Mouse (Mus musculus) neural tube, embryonic 12.5 days (tissue): Measurements from ENCODE around the gene Mrps9. TPM values are rescaled to one million over a fixed set of nuclear protein-coding genes. Genes with fewer than 3 reads are reported as not detected.
"Not testable (repeated sequence)": the region's sequence is repeated elsewhere in the genome, so short reads cannot be mapped to it uniquely, and the experiment has no call there.

Experiments used
- ATAC-seq: fragments of 200-750 bp; cut with Nextera tagmentation; 2 replicates; pipeline ENCODE4 v1.8.0; 2017; ENCODE audit warnings: low read depth, mild to moderate bottlenecking, moderate TSS enrichment, moderate library complexity; ENCODE audit not compliant: low FRiP score
- H3K27ac ChIP-seq: fragments of 300-500 bp; sonication (generic); 2 replicates; pipeline ENCODE4 v1.5.1; 2016
- H3K27me3 ChIP-seq: fragments of 300-500 bp; sonication (generic); replicated peaks from 2 replicates; pipeline ENCODE4 v1.6.1; 2016; ENCODE audit warnings: mild to moderate bottlenecking
- H3K36me3 ChIP-seq: fragments of 300-500 bp; sonication (generic); 2 replicates; pipeline ENCODE4 v1.6.1; 2016; ENCODE audit warnings: mild to moderate bottlenecking
- H3K4me1 ChIP-seq: fragments of 300-500 bp; sonication (generic); 2 replicates; pipeline ENCODE4 v1.6.1; 2016
- H3K4me2 ChIP-seq: fragments of 300-500 bp; sonication (generic); replicated peaks from 2 replicates; pipeline ENCODE4 v1.6.1; 2016; ENCODE audit warnings: mild to moderate bottlenecking
- H3K4me3 ChIP-seq: fragments of 300-500 bp; sonication (generic); 2 replicates; pipeline ENCODE4 v1.5.1; 2016
- H3K9ac ChIP-seq: fragments of 300-500 bp; sonication (generic); 2 replicates; pipeline ENCODE4 v1.6.1; 2016; ENCODE audit warnings: mild to moderate bottlenecking
- H3K9me3 ChIP-seq: fragments of 300-500 bp; sonication (generic); 2 replicates; pipeline ENCODE4 v1.6.1; 2016; ENCODE audit warnings: mild to moderate bottlenecking
- WGBS: fragments of 180-500 bp; shearing (Covaris S2); methylation state at CpG from one replicate; pipeline ENCODE4 v1.1.7; 2016; 5-methylcytosine and 5-hydroxymethylcytosine counted together
- polyA plus RNA-seq: library from polyadenylated mRNA; unstranded; fragments of >200 nt; fragmentation: Nextera tagmentation; extraction: Ambion mirVana; gene quantifications from 2 replicates; pipeline ENCODE4 v1.2.1, GENCODE M21; 2016

The Mrps9 gene
- polyA plus RNA-seq, 1 experiment from 2014 or later, result 40.3 TPM

DNA sequence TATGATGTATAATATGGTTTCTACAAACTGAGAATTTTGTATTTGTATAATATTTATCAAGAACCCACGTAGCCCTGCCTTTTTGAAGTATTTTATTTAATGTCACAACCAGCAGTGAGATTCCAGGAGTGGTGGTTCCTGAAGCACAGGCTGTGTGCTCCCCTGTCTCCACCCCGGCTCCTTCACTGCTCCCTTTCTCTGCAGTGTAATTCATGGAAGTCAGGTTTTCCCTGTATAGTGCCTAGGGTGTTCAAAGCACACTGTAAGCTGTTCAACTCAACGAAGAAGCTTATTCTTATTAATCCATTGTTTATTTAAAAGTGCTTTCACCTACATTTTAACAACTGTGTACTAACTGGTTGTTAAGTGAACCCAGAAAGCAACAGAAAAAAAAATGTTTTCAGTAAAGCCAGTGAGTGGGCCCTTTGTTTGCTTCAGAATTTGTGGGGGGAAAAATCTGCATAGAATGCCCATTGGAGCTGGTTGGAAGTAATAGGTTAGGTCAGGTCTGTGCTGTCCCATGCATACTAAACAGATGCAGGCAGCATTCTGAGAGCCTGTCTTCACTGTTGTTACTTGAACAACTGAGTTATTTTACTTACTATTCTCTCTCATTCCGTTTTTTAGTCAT lies 25.5 kb downstream of the Mrps9 start:
- peak overlapping the region; percentile 58; the same call in 1 of the 2 replicates for H3K27ac ChIP-seq
- no peak overlapping the region for H3K4me3 ChIP-seq
- peak; percentile 94 for ATAC-seq
- 43% methylated on average over 4 of the region's 4 CpGs for whole genome bisulfite sequencing
- no peak overlapping the region for H3K9ac ChIP-seq
- peaks cover 17% of the 10 kb centered on the region; the same call in 1 of the 2 replicates for H3K4me1 ChIP-seq
- H3K4me2 ChIP-seq, result peak overlapping the region; percentile 36
- no peaks in the 10 kb centered on the region for H3K9me3 ChIP-seq
- no peaks in the 10 kb centered on the region for H3K36me3 ChIP-seq
- H3K27me3 ChIP-seq, result no peaks in the 10 kb centered on the region

DNA sequence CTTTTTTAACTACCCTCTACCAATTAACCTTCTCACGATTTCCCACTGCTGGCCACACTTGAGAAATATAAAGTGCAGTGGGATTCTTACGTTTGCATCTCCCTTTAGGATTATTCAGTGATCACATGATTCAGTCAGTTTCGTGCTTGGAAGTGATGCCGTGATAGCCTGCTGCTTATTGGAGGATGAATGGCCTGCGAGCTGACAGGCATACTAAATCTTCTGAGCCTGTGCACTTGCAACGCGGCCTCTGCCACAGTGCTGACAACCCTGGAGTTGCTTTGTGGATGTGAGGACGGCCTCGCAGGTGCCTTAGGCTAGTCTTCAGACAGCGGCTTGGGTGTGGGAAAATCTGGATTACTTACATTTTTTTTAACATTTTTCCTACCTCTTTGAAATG lies 26.2 kb downstream of the Mrps9 start:
- no peaks in the 10 kb centered on the region for H3K27me3 ChIP-seq
- no peaks in the 10 kb centered on the region for H3K36me3 ChIP-seq
- H3K4me1 ChIP-seq, result peaks cover 17% of the 10 kb centered on the region; the same call in 1 of the 2 replicates
- H3K27ac ChIP-seq, result peak overlapping the region; percentile 58; the same call in 1 of the 2 replicates
- WGBS, result 25% methylated on average over 10 of the region's 10 CpGs
- no peak overlapping the region for H3K9ac ChIP-seq
- H3K4me3 ChIP-seq, result no peak overlapping the region
- no peaks in the 10 kb centered on the region for H3K9me3 ChIP-seq
- peak overlapping the region; percentile 36 for H3K4me2 ChIP-seq
- ATAC-seq, result peak; percentile 95

DNA sequence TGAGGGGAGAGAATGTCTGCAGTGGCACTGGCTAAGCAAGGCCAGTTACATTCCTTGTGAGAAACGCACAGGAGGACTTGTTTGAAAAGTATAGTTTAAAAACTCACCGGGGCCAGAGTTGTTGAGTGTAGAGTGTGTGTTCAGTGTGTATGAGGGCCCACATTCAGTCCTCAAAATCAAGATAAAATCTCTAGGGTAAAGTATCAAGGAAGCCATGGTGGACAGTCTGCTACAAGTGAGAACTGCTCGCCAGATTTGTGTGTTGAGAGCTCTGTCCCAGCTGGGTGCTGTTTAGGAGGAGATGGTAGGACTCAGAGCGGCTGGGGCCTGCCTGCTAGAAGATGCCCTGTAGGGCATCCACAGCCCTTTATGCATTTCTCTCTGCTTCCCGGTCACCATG lies 27.8 kb downstream of the Mrps9 start:
- no peaks in the 10 kb centered on the region for H3K36me3 ChIP-seq
- H3K9ac ChIP-seq, result no peak overlapping the region
- no peaks in the 10 kb centered on the region for H3K9me3 ChIP-seq
- 87% methylated on average over 5 of the region's 5 CpGs for WGBS
- no peak for ATAC-seq
- H3K4me3 ChIP-seq, result no peak overlapping the region
- H3K27me3 ChIP-seq, result no peaks in the 10 kb centered on the region
- no peak overlapping the region for H3K4me2 ChIP-seq
- H3K4me1 ChIP-seq, result peaks cover 17% of the 10 kb centered on the region; the same call in 1 of the 2 replicates
- no peak overlapping the region for H3K27ac ChIP-seq

DNA sequence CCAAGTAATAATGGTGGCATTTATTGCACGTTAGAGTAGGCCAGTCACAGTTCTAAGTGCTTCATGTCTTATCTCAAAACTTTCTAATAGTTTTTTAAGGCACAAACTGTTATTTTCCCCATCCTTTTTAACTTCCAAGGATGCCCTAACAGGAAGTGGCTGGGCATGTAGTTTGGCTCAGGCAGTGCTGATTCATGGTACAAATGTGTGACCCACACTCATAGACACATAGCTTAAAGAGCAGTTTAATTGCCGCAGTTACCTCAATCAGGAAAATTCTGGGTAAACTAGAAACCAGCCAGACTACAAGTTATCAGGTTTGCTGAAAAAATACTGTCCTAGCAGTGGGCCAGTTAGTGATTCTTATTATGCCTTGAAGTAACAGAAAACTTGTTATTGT lies 31.2 kb downstream of the Mrps9 start:
- no peaks in the 10 kb centered on the region for H3K27me3 ChIP-seq
- H3K27ac ChIP-seq, result no peak overlapping the region
- H3K9ac ChIP-seq, result no peak overlapping the region
- H3K4me2 ChIP-seq, result no peak overlapping the region
- H3K36me3 ChIP-seq, result no peaks in the 10 kb centered on the region
- H3K4me1 ChIP-seq, result peaks cover 6% of the 10 kb centered on the region; the same call in 1 of the 2 replicates
- H3K9me3 ChIP-seq, result no peaks in the 10 kb centered on the region
- no peak overlapping the region for H3K4me3 ChIP-seq
- 95% methylated on average over 2 of the region's 2 CpGs for WGBS
- no peak for ATAC-seq

DNA sequence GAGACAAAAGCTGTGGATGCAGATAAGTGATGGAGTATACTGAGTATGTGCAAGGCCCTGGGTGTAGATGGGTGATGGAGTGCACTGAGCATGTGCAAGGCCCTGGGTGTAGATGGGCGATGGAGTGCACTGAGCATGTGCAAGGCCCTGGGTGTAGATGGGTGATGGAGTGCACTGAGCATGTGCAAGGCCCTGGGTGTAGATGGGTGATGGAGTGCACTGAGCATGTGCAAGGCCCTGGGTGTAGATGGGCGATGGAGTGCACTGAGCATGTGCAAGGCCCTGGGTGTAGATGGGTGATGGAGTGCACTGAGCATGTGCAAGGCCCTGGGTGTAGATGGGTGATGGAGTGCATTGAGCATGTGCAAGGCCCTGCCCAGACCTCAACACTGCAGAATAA lies 32.4 kb downstream of the Mrps9 start:
- H3K27me3 ChIP-seq, ATAC-seq, H3K9me3 ChIP-seq, H3K9ac ChIP-seq, H3K36me3 ChIP-seq, H3K4me3 ChIP-seq, H3K4me1 ChIP-seq, H3K27ac ChIP-seq, H3K4me2 ChIP-seq: not testable (repeated sequence)
- 100% methylated on average over 1 of the region's 2 CpGs for WGBS

DNA sequence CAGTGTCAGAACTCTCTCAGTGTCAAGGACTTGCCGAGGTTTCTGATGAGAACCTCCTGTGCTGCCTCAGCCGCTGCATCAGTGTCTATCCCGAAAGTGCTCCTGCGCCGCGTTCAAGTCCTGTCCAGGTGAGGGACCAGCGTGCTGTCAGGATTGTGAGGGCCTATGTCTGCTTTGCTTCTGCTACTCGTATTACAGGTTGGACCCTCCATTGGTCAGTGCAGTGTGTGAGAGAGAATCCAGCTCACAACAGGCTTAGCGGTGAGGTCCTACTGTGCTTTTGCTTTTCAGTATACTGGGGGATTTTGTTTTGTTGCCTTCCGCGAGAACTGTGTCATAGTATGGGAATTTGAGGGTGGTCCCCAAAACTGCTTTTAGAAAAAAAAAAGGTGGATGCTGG lies 36.8 kb downstream of the Mrps9 start:
- WGBS, result 87% methylated on average over 11 of the region's 11 CpGs
- no peak overlapping the region for H3K9ac ChIP-seq
- peaks cover 26% of the 10 kb centered on the region for H3K4me1 ChIP-seq
- H3K36me3 ChIP-seq, result 0 out of 2 replicates have a peak, but pooled peaks cover 3% of the 10 kb centered on the region
- H3K4me3 ChIP-seq, result no peak overlapping the region
- no peaks in the 10 kb centered on the region for H3K9me3 ChIP-seq
- H3K27ac ChIP-seq, result no peak overlapping the region
- ATAC-seq, result no peak
- no peaks in the 10 kb centered on the region for H3K27me3 ChIP-seq
- peak overlapping the region; percentile 43 for H3K4me2 ChIP-seq

DNA sequence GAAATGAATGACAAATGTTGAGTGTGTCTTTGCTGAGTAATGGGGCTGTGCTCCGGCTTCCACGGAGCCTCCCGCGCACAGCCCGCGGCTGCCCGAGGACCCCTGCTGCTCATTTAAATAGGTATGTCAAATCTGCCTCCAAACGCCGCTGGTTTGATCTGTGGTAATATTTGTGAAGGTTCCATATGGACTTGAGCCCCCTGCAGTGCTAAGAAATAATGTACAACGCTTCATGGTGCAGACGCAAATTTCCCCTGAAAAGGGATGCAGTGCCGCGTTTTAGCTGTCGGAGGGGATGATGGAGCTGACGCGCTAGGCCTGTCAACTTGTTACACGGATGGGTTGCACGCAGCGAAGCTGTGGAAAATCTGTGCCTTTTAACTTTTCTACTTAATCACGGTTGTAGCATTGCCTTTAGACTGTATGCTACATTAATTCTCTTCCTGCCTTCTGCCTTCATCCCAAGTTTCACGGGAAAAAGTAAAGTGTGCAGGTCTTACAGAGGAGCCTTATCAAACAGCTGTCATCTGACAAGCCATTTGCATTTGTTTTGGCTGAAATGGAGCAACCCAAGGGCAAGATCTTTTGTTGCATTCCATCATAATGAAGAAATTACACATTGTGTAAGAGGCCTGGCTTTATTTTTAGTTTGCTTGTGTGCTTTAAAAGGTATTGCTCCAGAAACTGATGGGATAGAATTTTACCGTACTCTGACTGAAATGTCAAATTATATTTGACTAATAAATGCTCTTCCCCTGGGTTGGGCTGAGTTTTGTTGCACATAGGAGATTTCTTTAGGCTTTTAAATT lies 37.7 kb downstream of the Mrps9 start:
- peaks cover 26% of the 10 kb centered on the region for H3K4me1 ChIP-seq

DNA sequence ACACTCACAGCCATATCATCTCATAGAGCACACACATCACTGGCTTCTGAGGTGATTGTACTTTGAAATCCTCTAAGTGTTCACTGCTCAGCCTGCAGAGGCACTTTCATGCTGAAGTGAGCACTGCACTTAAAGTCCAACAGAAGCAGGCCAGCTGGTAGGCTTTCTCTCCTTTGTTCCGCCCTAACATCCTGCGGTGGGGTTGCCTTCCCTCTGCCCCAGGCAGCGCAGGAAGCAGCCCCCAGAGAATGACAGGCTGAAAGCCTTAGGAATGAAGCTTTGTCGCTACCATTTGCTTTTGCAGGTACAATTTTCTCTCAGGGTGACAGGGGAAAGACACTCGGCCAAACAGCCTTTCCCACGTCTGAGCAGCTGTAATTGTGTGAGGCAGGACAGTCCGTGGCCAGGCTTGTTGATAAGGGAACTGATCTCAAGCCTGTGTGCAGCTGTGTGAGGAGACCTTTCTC lies 38.4 kb downstream of the Mrps9 start:
- H3K27ac ChIP-seq, result peak overlapping the region; percentile 60
- peak; percentile 81 for ATAC-seq
- no peaks in the 10 kb centered on the region for H3K9me3 ChIP-seq
- no peaks in the 10 kb centered on the region for H3K27me3 ChIP-seq
- H3K9ac ChIP-seq, result no peak overlapping the region
- H3K4me1 ChIP-seq, result peaks cover 26% of the 10 kb centered on the region
- 0 out of 2 replicates have a peak, but pooled peaks cover 3% of the 10 kb centered on the region for H3K36me3 ChIP-seq
- peak overlapping the region; percentile 23; the same call in 1 of the 2 replicates for H3K4me2 ChIP-seq
- H3K4me3 ChIP-seq, result no peak overlapping the region
- WGBS, result 15% methylated on average over 7 of the region's 7 CpGs

More for the DNA sequence above, 37.7 kb downstream of the Mrps9 start:
- H3K27me3 ChIP-seq, result no peaks in the 10 kb centered on the region
- H3K36me3 ChIP-seq, result 0 out of 2 replicates have a peak, but pooled peaks cover 3% of the 10 kb centered on the region
- H3K4me3 ChIP-seq, result no peak overlapping the region
- H3K9ac ChIP-seq, result no peak overlapping the region
- H3K27ac ChIP-seq, result peak overlapping the region; percentile 60; the same call in 1 of the 2 replicates
- H3K4me2 ChIP-seq, result peak overlapping the region; percentile 43
- ATAC-seq, result peak; percentile 51; the same call in 1 of the 2 replicates
- 25% methylated on average over 22 of the region's 22 CpGs for WGBS
- H3K9me3 ChIP-seq, result no peaks in the 10 kb centered on the region

DNA sequence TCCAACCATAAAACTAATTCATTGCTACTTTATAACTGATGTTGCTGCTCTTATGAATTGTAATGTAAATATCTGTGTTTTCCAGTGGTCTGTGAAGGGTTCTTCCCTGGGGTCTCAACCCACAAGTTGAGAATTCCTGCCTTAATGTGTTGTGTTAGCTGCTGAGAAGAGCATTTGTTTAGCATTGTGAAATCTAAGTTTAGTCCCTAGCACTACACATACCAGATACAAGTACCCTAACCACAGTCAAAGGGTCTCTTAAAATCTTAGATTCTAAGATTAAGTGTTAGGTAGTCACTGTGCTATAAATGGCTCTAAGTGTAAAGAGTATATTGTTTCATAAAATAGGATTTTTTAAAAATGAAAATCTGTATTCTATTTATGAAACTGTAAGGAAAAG lies 43.7 kb downstream of the Mrps9 start:
- Histone ChIP-seq H3K27me3 (no peaks in the 10 kb centered on the region), H3K4me3 (no peak overlapping the region), H3K36me3 (peaks cover 15% of the 10 kb centered on the region), H3K4me1 (peaks cover 10% of the 10 kb centered on the region), H3K4me2 (no peak overlapping the region), H3K9me3 (no peaks in the 10 kb centered on the region), H3K9ac (no peak overlapping the region), H3K27ac (no peak overlapping the region)
- ATAC-seq, result no peak

DNA sequence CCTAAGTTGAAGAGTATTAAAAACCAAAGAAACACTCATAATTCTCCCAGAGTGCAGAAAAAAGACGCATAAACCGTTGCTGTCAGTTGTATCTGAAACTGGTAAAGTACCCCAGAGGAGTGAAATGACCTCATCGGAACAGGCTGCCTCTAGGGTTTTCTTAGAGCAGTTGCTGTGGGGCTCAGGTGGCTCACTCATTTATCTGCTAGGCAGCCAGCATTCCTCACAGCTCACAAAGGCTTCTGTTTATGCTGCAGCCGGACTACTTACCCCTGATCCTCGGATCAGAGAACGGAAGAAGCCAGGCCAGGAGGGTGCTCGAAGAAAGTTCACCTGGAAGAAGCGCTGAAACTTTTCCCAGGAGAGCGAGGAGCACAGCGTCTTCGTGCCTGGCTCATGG lies 54.1 kb downstream of the Mrps9 start:
- 75% methylated on average over 11 of the region's 11 CpGs for WGBS
- Histone ChIP-seq H3K4me3 (no peak overlapping the region), H3K27me3 (no peaks in the 10 kb centered on the region), H3K27ac (no peak overlapping the region), H3K36me3 (peaks cover 20% of the 10 kb centered on the region), H3K4me2 (no peak overlapping the region), H3K9ac (no peak overlapping the region), H3K9me3 (no peaks in the 10 kb centered on the region), H3K4me1 (no peaks in the 10 kb centered on the region)
- ATAC-seq, result no peak

DNA sequence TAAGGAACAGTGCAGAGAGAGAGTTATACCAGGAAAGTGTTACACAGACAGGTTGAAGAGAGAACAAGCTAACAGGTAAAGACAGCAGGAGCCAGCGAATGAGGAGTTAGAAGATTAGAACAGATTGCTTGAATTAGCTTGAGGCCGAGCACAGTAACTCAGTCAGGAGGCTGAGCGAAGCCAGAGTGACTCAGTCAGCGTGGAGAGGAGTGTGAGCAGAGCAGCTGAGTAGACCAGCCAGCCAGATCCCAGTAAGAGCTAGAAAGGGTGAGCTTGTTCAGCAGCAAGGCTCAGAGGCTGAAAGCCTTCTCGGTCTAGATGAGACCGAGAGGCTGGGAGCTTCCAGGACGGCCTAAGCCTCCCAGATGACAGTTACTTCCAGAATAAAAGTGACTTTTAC lies 55.7 kb downstream of the Mrps9 start:
- H3K9ac ChIP-seq, result no peak overlapping the region

DNA sequence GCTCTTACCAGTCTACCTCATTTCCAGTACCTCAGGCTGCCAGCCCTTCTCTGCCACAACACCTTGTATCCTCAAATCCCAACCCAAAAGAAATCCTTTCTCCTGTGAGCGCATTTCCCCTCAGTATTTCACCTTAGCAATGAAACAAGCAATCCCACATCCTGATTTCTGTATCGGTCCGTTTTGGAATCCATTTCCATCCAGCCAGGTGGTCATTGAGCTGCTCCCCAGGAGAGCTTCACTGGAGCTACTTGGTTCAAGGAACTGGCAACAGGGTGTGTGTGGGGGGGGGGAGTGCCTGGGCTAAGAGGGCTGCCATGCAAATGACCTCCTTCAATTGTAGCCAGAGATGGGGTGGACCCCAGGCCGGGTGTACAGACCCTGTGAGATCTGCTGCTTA lies 56.1 kb downstream of the Mrps9 start:
- H3K27me3 ChIP-seq, result no peaks in the 10 kb centered on the region
- no peak for ATAC-seq
- 57% methylated on average over 4 of the region's 4 CpGs for WGBS
- H3K4me2 ChIP-seq, result no peak overlapping the region
- H3K27ac ChIP-seq, result no peak overlapping the region
- no peaks in the 10 kb centered on the region for H3K9me3 ChIP-seq
- H3K36me3 ChIP-seq, result peaks cover 10% of the 10 kb centered on the region; the same call in 1 of the 2 replicates
- peaks cover 6% of the 10 kb centered on the region; the same call in 1 of the 2 replicates for H3K4me1 ChIP-seq
- no peak overlapping the region for H3K4me3 ChIP-seq
- H3K9ac ChIP-seq, result no peak overlapping the region

More for the DNA sequence above, 55.7 kb downstream of the Mrps9 start:
- Histone ChIP-seq H3K9me3 (no peaks in the 10 kb centered on the region), H3K27ac (no peak overlapping the region), H3K27me3 (no peaks in the 10 kb centered on the region), H3K4me1 (peaks cover 6% of the 10 kb centered on the region; the same call in 1 of the 2 replicates), H3K4me2 (no peak overlapping the region), H3K36me3 (peaks cover 10% of the 10 kb centered on the region; the same call in 1 of the 2 replicates), H3K4me3 (no peak overlapping the region)
- ATAC-seq, result no peak
- 86% methylated on average over 7 of the region's 7 CpGs for WGBS
